Mouse (Mus musculus) forebrain, embryonic 11.5 days (tissue): ENCODE measurements around the gene Smg6. TPM values are rescaled to one million over a fixed set of nuclear protein-coding genes. Genes with fewer than 3 reads are reported as not detected.
A peak's percentile ranks its signal among the peaks of the same experiment; 100 is the strongest.

Experiments
- ATAC-seq: fragments of 200-750 bp; cut with Nextera tagmentation; replicated peaks from 2 replicates; pipeline ENCODE4 v1.8.0; 2017; ENCODE audit warnings: moderate TSS enrichment; ENCODE audit not compliant: low FRiP score
- DNase-seq: peaks from one replicate; pipeline ENCODE4 v3.0.0-alpha.2; 2017; ENCODE audit warnings: low spot score
- H3K27ac ChIP-seq: fragments of 300-500 bp; sonication (generic); 2 replicates; pipeline ENCODE4 v1.5.1; 2014; ENCODE audit warnings: low read depth, low read length
- H3K27me3 ChIP-seq: fragments of 300-500 bp; sonication (generic); 2 replicates; pipeline ENCODE4 v1.6.1; 2014; ENCODE audit warnings: mild to moderate bottlenecking, low read length, mixed read lengths; ENCODE audit not compliant: control insufficient read depth, insufficient read depth
- H3K36me3 ChIP-seq: fragments of 300-500 bp; sonication (generic); 2 replicates; pipeline ENCODE4 v1.6.1; 2014; ENCODE audit warnings: mild to moderate bottlenecking, low read length, moderate library complexity, mixed read lengths; ENCODE audit not compliant: control insufficient read depth, insufficient read depth
- H3K4me1 ChIP-seq: fragments of 300-500 bp; sonication (generic); replicated peaks from 2 replicates; pipeline ENCODE4 v1.6.1; 2014; ENCODE audit warnings: low read length, mixed read lengths; ENCODE audit not compliant: control insufficient read depth, insufficient read depth
- H3K4me2 ChIP-seq: fragments of 300-500 bp; sonication (generic); 2 replicates; pipeline ENCODE4 v1.6.1; 2014; ENCODE audit warnings: low read depth, mild to moderate bottlenecking, low read length, moderate library complexity, mixed read lengths; ENCODE audit not compliant: severe bottlenecking
- H3K4me3 ChIP-seq: fragments of 300-500 bp; sonication (generic); 2 replicates; pipeline ENCODE4 v1.5.1; 2014; ENCODE audit warnings: low read depth, low read length
- H3K9ac ChIP-seq: fragments of 300-500 bp; sonication (generic); 2 replicates; pipeline ENCODE4 v1.6.1; 2014; ENCODE audit warnings: low read length
- H3K9me3 ChIP-seq: fragments of 300-500 bp; sonication (generic); 2 replicates; pipeline ENCODE4 v1.6.1; 2016; ENCODE audit warnings: low read length, mixed read lengths; ENCODE audit not compliant: control insufficient read depth
- WGBS: fragments of 180-500 bp; shearing (Covaris S2); extraction: QIAGEN DNeasy Blood & Tissue Kit; methylation state at CpG from one replicate; pipeline ENCODE4 v1.1.7; 2014; 5-methylcytosine and 5-hydroxymethylcytosine counted together
- polyA plus RNA-seq: library from polyadenylated mRNA; unstranded; fragments of >200 nt; fragmentation: Nextera tagmentation; extraction: Ambion mirVana; gene quantifications from 2 replicates; pipeline ENCODE4 v1.2.1, GENCODE M21; 2014

Gene Smg6
- polyA plus RNA-seq, 1 experiment from 2014 or later, result 19.8 TPM

DNA sequence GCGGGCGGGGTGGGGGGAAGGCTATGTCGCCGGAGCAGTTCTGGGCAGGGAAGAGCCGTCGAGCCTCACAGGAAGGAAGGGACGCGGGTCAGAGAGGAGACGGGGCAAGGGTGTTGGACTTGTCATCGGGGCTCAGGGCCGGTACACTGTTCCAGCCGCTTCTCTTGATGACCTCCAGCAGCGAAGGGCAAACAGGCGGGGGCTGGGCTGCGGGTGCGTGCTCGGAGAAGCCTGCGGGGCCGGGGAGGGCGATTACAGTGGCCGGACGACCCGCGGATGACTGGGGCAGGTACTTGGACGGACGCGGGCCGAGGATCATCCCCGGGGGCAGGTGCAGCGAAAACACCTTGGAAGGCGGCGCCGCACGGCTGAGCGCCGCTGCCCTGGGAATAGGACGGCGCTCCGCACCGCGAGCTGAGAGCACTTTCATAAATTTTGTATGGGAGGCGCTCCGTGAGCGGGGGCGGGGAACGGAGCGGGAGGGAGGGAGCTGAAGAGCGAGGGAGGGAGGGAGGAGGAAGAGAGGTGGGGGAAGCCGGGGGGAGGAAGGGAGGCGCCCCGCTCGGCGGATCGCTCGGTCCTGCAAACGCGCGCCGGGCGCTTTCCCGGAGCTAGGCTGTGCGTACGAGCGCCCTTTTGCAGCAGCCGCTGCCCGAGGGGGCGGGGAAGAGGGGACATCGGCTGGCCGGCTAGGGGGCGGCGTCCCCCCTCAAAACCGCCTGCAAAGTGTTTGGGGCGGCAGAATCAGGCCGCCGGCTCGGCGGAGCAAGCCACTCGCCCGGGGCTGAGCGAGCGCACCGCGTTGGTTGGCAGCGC lies 267.8 kb downstream of the Smg6 start, which contains the start of gene Rtn4rl1:
Gene Rtn4rl1, plus strand, starts transcription at position 528 of the 816 bp plus-strand sequence.
- peaks cover 31% of the 10 kb centered on the region for H3K4me1 ChIP-seq
- H3K36me3 ChIP-seq, result no peaks in the 10 kb centered on the region
- peak within 1 kb of the TSS; percentile 14; the same call in 1 of the 2 replicates for H3K9ac ChIP-seq
- H3K9me3 ChIP-seq, result no peaks in the 10 kb centered on the region
- DNase-seq, result peak; percentile 70
- no peak within 1 kb of the TSS for H3K27ac ChIP-seq
- under 1% methylated on average over 77 of the region's 84 CpGs for WGBS
- peaks cover 46% of the 10 kb centered on the region for H3K27me3 ChIP-seq
- ATAC-seq, result no peak
- peak within 1 kb of the TSS; percentile 65 for H3K4me2 ChIP-seq
- H3K4me3 ChIP-seq, result peak within 1 kb of the TSS; percentile 38

DNA sequence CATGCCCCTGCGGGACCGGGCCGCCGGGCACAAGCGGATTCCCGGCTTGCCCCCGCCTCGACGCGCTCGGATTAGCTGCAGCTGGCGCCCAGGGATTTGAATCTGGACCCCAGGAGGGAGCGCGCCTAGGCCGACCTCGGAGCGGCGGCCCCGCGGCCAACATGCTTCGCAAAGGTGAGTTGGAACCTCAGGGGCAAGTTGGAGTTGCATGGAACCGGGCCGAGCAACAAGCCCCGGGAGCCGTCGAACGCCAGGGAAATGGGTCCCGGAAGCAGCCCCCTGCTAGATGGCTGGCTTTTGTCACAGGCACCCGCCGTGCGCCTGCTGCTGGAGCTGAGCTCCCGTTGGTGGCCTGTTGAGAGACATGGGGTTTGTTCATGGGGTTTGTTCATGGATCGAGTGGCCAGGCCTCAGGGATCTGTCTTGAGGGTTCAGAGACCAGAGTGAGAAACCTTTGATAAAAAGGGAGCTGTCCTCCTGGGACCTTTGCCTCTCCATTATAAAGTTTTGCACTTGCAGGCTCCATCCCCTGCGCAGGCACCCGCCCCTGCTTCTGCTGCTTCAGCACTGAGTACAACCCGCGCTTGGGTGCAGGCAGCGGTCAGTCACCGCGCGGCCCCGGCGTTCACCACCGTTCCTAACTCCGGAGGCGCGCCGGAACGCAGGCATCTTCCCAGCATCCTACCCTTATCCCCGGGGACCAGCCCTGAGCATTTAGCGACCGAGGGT lies 268.7 kb downstream of the Smg6 start:
- Histone ChIP-seq H3K4me1 (peaks cover 30% of the 10 kb centered on the region), H3K27me3 (peaks cover 46% of the 10 kb centered on the region), H3K9ac (no peak overlapping the region), H3K4me3 (peak overlapping the region; percentile 38), H3K36me3 (no peaks in the 10 kb centered on the region), H3K27ac (no peak overlapping the region), H3K9me3 (no peaks in the 10 kb centered on the region), H3K4me2 (peak overlapping the region; percentile 65)
- peak; percentile 69 for DNase-seq
- WGBS, result under 1% methylated on average over 52 of the region's 52 CpGs
- ATAC-seq, result no peak

DNA sequence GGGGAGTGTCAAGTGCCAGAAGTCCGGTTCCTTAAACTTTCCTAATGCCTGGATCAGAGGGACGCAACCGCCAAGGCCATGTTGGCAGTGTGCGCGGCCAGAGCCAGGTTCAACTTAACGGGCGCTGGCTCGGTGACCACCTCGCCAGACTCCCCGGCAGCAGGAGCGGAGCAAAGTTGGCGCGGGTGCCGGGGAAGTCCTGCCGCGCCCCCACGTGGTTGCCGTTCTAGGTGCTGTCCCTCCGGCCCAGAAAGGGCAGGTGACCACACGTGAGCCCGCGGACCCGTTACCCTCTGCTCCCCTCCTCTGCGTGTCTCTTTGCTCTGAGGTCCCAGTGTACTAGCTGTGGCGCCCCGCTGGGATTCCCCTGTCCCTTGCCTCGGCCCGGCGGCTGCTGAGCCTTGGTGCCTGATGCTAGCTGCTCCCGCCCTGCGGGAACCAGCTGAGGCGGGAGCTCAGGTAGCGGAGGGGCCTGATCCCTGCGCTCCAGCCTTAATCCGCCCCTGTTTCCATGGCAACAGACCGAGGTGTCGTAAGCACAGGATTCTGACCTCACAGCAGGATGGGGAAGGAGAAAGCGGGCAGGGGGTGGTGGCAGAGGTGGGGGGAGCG lies 269.3 kb downstream of the Smg6 start:
- ATAC-seq (peak; percentile 35), DNase-seq (peak; percentile 81)
- Histone ChIP-seq H3K36me3 (no peaks in the 10 kb centered on the region), H3K4me3 (peak overlapping the region; percentile 38), H3K9me3 (no peaks in the 10 kb centered on the region), H3K9ac (peak overlapping the region; percentile 23), H3K4me2 (peak overlapping the region; percentile 65), H3K27me3 (peaks cover 46% of the 10 kb centered on the region), H3K27ac (no peak overlapping the region), H3K4me1 (peaks cover 25% of the 10 kb centered on the region)
- under 1% methylated on average over 36 of the region's 39 CpGs for WGBS

DNA sequence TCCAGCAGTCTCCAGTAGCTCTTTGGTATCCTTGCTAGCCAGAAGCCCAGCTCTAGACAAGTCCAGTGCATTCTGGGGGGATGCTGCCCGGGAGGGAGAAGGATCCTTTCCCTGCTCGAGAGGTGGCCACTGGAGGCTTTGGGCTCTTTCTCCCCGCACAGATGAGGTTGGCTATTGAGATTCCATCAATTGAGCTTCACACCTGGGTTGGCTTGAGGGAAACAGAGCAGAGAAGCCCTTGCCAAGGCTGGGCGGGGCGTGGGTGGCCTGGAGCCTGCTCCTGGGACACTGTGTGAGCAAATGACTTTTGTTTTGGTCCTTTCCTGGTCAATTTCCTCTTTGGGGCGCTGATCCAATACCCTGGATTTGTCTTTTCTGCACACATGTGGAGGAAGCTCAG lies 270.5 kb downstream of the Smg6 start:
- Histone ChIP-seq H3K4me3 (no peak overlapping the region), H3K27ac (no peak overlapping the region)

DNA sequence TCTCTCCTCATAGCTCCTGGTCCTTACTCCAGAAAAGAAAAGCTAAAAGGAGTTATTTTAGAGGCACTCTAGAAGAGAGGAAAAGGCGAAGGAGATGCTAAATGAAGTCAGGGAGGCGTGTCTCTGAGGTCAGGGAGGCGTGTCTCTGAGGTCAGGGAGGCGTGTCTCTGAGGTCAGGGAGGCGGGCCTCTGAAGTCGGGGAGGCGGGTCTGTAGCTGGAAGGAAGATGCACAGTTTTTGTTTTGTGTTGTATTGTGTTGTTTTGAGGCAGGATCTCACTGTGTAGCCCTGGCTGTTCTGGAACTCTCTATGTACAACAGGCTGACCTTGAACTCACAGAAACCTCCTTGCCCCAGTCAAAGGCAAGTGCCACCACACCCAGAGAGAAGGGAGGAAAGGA lies 272.3 kb downstream of the Smg6 start:
- H3K9ac ChIP-seq, result no peak overlapping the region
- H3K4me1 ChIP-seq, result peaks cover 17% of the 10 kb centered on the region
- no peak overlapping the region for H3K4me3 ChIP-seq
- WGBS, result 27% methylated on average over 7 of the region's 7 CpGs
- H3K27ac ChIP-seq, result no peak overlapping the region
- peaks cover 35% of the 10 kb centered on the region for H3K27me3 ChIP-seq
- no peaks in the 10 kb centered on the region for H3K9me3 ChIP-seq
- no peak for DNase-seq
- ATAC-seq, result no peak
- H3K36me3 ChIP-seq, result no peaks in the 10 kb centered on the region
- H3K4me2 ChIP-seq, result no peak overlapping the region

More for the DNA sequence above, 270.5 kb downstream of the Smg6 start:
- 45% methylated on average over 6 of the region's 6 CpGs for WGBS
- Histone ChIP-seq H3K9ac (no peak overlapping the region), H3K9me3 (no peaks in the 10 kb centered on the region), H3K4me2 (no peak overlapping the region), H3K27me3 (peaks cover 46% of the 10 kb centered on the region), H3K36me3 (no peaks in the 10 kb centered on the region), H3K4me1 (peaks cover 19% of the 10 kb centered on the region)
- DNase-seq, result no peak
- ATAC-seq, result no peak

DNA sequence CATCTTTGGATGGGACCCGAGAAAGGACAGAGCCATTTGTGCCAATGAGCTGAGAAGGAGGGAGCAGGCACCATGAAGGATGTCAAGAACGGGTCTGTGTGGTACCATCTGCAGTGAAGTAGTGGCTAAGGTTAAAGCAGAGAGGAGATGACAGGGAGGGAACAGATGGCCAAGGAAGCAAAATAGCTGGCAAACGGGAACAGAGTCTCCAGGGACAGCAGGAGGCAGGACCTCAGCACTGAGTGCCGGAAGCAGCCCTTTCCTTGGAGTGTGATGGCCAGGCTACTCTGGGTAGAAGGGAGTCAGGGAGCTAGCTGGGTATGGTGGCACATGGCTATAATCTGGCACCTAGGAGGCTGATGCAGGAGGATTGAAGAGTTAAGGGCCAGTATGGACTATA lies 273.2 kb downstream of the Smg6 start:
- no peaks in the 10 kb centered on the region for H3K36me3 ChIP-seq
- WGBS, result 83% methylated on average over 4 of the region's 4 CpGs
- DNase-seq (no peak), ATAC-seq (no peak)
- H3K4me2 ChIP-seq, result no peak overlapping the region
- H3K27me3 ChIP-seq, result peaks cover 27% of the 10 kb centered on the region
- no peaks in the 10 kb centered on the region for H3K9me3 ChIP-seq
- H3K27ac ChIP-seq, result no peak overlapping the region
- H3K9ac ChIP-seq, result no peak overlapping the region
- H3K4me3 ChIP-seq, result no peak overlapping the region
- H3K4me1 ChIP-seq, result peaks cover 14% of the 10 kb centered on the region

DNA sequence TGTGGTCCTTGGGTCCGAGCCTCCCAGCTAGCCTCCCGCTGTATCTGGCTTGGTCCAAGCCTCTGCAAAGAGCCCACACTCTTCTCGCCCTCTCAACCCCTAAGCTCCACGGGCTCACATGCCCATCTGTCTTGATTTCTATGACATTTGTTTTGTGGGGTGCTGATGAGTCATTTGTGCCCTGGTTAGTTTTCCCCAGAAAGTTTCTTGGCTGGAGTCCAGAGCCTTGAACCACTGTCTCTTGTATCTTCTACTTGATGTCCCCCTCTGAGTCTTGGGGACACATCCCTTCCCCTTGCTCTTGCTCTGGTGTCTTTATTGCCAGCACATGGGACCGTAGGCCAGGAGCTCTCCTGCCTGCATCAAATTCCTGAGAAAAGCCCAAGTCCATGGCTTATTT lies 274.3 kb downstream of the Smg6 start:
- ATAC-seq (no peak), DNase-seq (no peak)
- Histone ChIP-seq H3K9ac (no peak overlapping the region), H3K36me3 (no peaks in the 10 kb centered on the region), H3K4me1 (peaks cover 4% of the 10 kb centered on the region), H3K27me3 (peaks cover 15% of the 10 kb centered on the region), H3K4me2 (no peak overlapping the region), H3K27ac (no peak overlapping the region), H3K4me3 (no peak overlapping the region), H3K9me3 (no peaks in the 10 kb centered on the region)
- WGBS, result 85% methylated on average over 5 of the region's 5 CpGs

DNA sequence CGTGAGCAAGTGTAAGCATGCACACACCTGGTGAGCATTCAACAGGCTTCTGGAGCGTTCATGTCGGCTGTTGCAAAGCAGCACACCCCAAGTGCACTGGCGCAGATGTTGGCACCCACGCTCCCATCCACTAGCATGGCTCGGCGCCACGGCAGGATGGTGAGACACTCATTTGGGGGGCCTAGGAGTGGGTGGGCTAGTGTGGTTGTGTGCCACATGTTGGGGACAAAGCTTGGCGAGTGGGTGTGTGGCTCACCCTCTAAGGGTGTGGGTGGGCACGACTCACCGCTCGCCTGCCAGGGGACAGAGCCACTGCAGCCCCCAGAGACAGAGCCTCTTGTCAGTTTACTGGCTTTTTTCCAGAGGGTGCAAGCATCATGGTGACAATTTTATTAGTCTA lies 275.3 kb downstream of the Smg6 start:
- Histone ChIP-seq H3K9ac (no peak overlapping the region), H3K27me3 (peaks cover 6% of the 10 kb centered on the region), H3K4me2 (no peak overlapping the region), H3K4me3 (no peak overlapping the region), H3K27ac (no peak overlapping the region), H3K4me1 (no peaks in the 10 kb centered on the region), H3K36me3 (no peaks in the 10 kb centered on the region), H3K9me3 (no peaks in the 10 kb centered on the region)
- DNase-seq (no peak), ATAC-seq (no peak)
- 93% methylated on average over 12 of the region's 12 CpGs for WGBS
